Mouse (Mus musculus) heart, embryonic 14.5 days (tissue): ENCODE data around the gene Agpat4. TPM values are rescaled to one million over a fixed set of nuclear protein-coding genes. Genes with fewer than 3 reads are reported as not detected.

Source experiments
- polyA plus RNA-seq: library from polyadenylated mRNA; unstranded; fragments of >200 nt; fragmentation: Nextera tagmentation; extraction: Ambion mirVana; gene quantifications from 2 replicates; pipeline ENCODE4 v1.2.1, GENCODE M21; 2014

Agpat4 gene
- polyA plus RNA-seq, 1 experiment from 2014 or later, result 11.0 TPM

Other genes with a start within 250 kb of the Agpat4 start
- gene Map3k4, start 200.1 kb downstream of the Agpat4 start, polyA plus RNA-seq, result 34.3 and 39.2 TPM in 2 replicates